Mouse (Mus musculus) CH12.LX (cell line): ENCODE measurements around the gene Emd. TPM values are rescaled to one million over a fixed set of nuclear protein-coding genes. Genes with fewer than 3 reads are reported as not detected.

Source experiments
- DNase-seq: peaks from one replicate; pipeline ENCODE4 v3.0.0-alpha.2; 2013; ENCODE audit errors: extremely low read depth
- H3K27ac ChIP-seq: 2 replicates; pipeline ENCODE4 v1.5.1; 2012; ENCODE audit warnings: low read depth, mild to moderate bottlenecking, control low read depth, moderate library complexity; ENCODE audit not compliant: insufficient read depth
- H3K27me3 ChIP-seq: replicated peaks from 2 replicates; pipeline ENCODE3; 2012; ENCODE audit warnings: inconsistent platforms
- H3K36me3 ChIP-seq, 2 experiments: replicated peaks in 1 of 2; 2 replicates each; pipeline versions ENCODE3 to v1.6.1; 2012; ENCODE audit warnings: inconsistent platforms in 1 of 2, low read length in 1 of 2, mild to moderate bottlenecking in 1 of 2, mixed read lengths in 1 of 2, moderate library complexity in 1 of 2; ENCODE audit not compliant: control insufficient read depth in 1 of 2, insufficient read depth in 1 of 2
- H3K4me1 ChIP-seq, 2 experiments: 2 replicates each; pipeline ENCODE4 v1.6.1; 2012; ENCODE audit warnings: inconsistent platforms in 1 of 2, moderate library complexity in 1 of 2; ENCODE audit not compliant: insufficient read depth in 2 of 2, control insufficient read depth in 1 of 2
- H3K4me2 ChIP-seq: 2 replicates; pipeline ENCODE4 v1.6.1; 2012; ENCODE audit warnings: low read depth, mild to moderate bottlenecking, control low read depth; ENCODE audit not compliant: poor library complexity, insufficient read depth, severe bottlenecking
- H3K4me3 ChIP-seq, 3 experiments: fragments of 150-350 bp in 1 of 3; sonication (generic) in 1 of 3; replicated peaks in 1 of 3; 2 replicates each; pipeline versions ENCODE3 to v1.5.1; 2011 to 2012; ENCODE audit warnings: low read depth in 2 of 3, low read length in 2 of 3, mild to moderate bottlenecking in 2 of 3, moderate library complexity in 2 of 3, control low read depth in 1 of 3, improper control_type of control experiment in 1 of 3, inconsistent platforms in 1 of 3, mixed read lengths in 1 of 3; ENCODE audit not compliant: poor library complexity in 1 of 3
- H3K79me2 ChIP-seq: replicated peaks from 2 replicates; pipeline ENCODE4 v1.6.1; 2012; ENCODE audit warnings: mild to moderate bottlenecking, moderate library complexity; ENCODE audit not compliant: control insufficient read depth, poor library complexity, insufficient read depth, severe bottlenecking; ENCODE audit errors: extremely low read depth
- H3K9ac ChIP-seq: 2 replicates; pipeline ENCODE4 v1.6.1; 2012; ENCODE audit warnings: low read depth, mild to moderate bottlenecking, control low read depth, moderate library complexity; ENCODE audit not compliant: insufficient read depth
- H3K9me3 ChIP-seq: replicated peaks from 2 replicates; pipeline ENCODE3; 2012; ENCODE audit warnings: low read length, inconsistent platforms, mixed read lengths
- EP300 ChIP-seq: IDR thresholded peaks from 2 replicates; pipeline ENCODE4 v1.6.1; 2011; ENCODE audit warnings: low read length, improper control_type of control experiment
- IRF4 ChIP-seq: IDR thresholded peaks from 2 replicates; pipeline ENCODE4 v1.6.1; 2014; ENCODE audit warnings: low read depth, mild to moderate bottlenecking, inconsistent platforms, low read length, improper control_type of control experiment
- JUN ChIP-seq: IDR thresholded peaks from 2 replicates; pipeline ENCODE4 v1.6.1; 2011; ENCODE audit warnings: low read depth, mild to moderate bottlenecking, low read length, improper control_type of control experiment, moderate library complexity; ENCODE audit not compliant: insufficient read depth
- JUND ChIP-seq: conservative IDR thresholded peaks from 2 replicates; pipeline ENCODE4 v1.6.1; 2011; ENCODE audit warnings: low read depth, low read length, improper control_type of control experiment
- MAFK ChIP-seq: IDR thresholded peaks from 2 replicates; pipeline ENCODE4 v1.6.1; 2011; ENCODE audit warnings: low read length, improper control_type of control experiment; ENCODE audit not compliant: insufficient replicate concordance
- MAZ ChIP-seq: IDR thresholded peaks from 2 replicates; pipeline ENCODE4 v1.6.1; 2012; ENCODE audit warnings: low read depth, mild to moderate bottlenecking, inconsistent platforms, low read length, improper control_type of control experiment, moderate library complexity
- MEF2A ChIP-seq: IDR thresholded peaks from 2 replicates; pipeline ENCODE4 v1.6.1; 2014; ENCODE audit warnings: low read depth, mild to moderate bottlenecking, inconsistent platforms, low read length, improper control_type of control experiment, borderline replicate concordance
- MXI1 ChIP-seq: IDR thresholded peaks from 2 replicates; pipeline ENCODE4 v1.6.1; 2011; ENCODE audit warnings: mild to moderate bottlenecking, low read depth, low read length, improper control_type of control experiment
- NELFE ChIP-seq: IDR thresholded peaks from 2 replicates; pipeline ENCODE4 v1.6.1; 2011; ENCODE audit warnings: low read depth, low read length, improper control_type of control experiment
- NRF1 ChIP-seq: IDR thresholded peaks from 2 replicates; pipeline ENCODE4 v1.6.1; 2014; ENCODE audit warnings: low read depth, mild to moderate bottlenecking, inconsistent platforms, low read length, improper control_type of control experiment, moderate library complexity
- POLR2A ChIP-seq: IDR thresholded peaks from 2 replicates; pipeline ENCODE4 v1.6.1; 2011; ENCODE audit warnings: low read depth, mild to moderate bottlenecking, improper control_type of control experiment, low read length
- RAD21 ChIP-seq: IDR thresholded peaks from 2 replicates; pipeline ENCODE4 v1.6.1; 2011; ENCODE audit warnings: low read depth, mild to moderate bottlenecking, low read length, improper control_type of control experiment, moderate library complexity
- SIN3A ChIP-seq: IDR thresholded peaks from 2 replicates; pipeline ENCODE4 v1.6.1; 2012; ENCODE audit warnings: low read length, improper control_type of control experiment, inconsistent platforms
- UBTF ChIP-seq: IDR thresholded peaks from 2 replicates; pipeline ENCODE4 v1.6.1; 2012; ENCODE audit warnings: low read depth, mild to moderate bottlenecking, inconsistent platforms, low read length, improper control_type of control experiment, moderate library complexity
- ZMIZ1 ChIP-seq: IDR thresholded peaks from 2 replicates; pipeline ENCODE4 v1.6.1; 2012; ENCODE audit warnings: low read depth, mild to moderate bottlenecking, inconsistent platforms, low read length, improper control_type of control experiment
- ZNF384 ChIP-seq: IDR thresholded peaks from 2 replicates; pipeline ENCODE4 v1.6.1; 2012; ENCODE audit warnings: low read depth, low read length, improper control_type of control experiment, inconsistent platforms
- dilution Hi-C: fragments of 300-500 bp; cut with MboI; formaldehyde crosslinking; loops from 2 replicates; pipeline ENCODE4 v1.14.3; 2020; ENCODE audit warnings: low sequenced_read_pairs; ENCODE audit not compliant: extremely low pct_unique_long_range_greater_than_20kb, extremely low pct_ligation_motif_present
- in situ Hi-C: fragments of 300-500 bp; cut with MboI; formaldehyde crosslinking; loops from 3 replicates; pipeline ENCODE4 v1.14.3; 2019; ENCODE audit warnings: low sequenced_read_pairs, low pct_ligation_motif_present, low pct_unique_long_range_greater_than_20kb, mixed read lengths
- polyA plus RNA-seq: library from polyadenylated mRNA; unstranded; fragments of >175 nt; gene quantifications from 2 replicates; pipeline ENCODE4 v1.2.1, GENCODE M21; 2012; ENCODE audit warnings: low read depth; ENCODE audit not compliant: insufficient read length
- total RNA-seq, 2 experiments: library from RNA; depleted of rRNA; stranded (reverse); fragments of 300-350 nt in 1 of 2; fragments of >200 nt in 1 of 2; gene quantifications; 2 replicates each; pipeline ENCODE4 v1.2.3; 2012 to 2014

Emd gene
- total and polyA plus RNA-seq, 3 experiments, result 65.4 to 132 (median 99.4) TPM

- H3K9me3 ChIP-seq, result no peaks in the 10 kb centered on the region
- TF ChIP-seq SIN3A, result no peak
- TF ChIP-seq EP300, result no peak
- TF ChIP-seq NRF1, result no peak
- TF ChIP-seq IRF4, result no peak
- TF ChIP-seq NELFE, result no peak
- no peak for TF ChIP-seq MAFK
- no peak for TF ChIP-seq POLR2A
- no peak for TF ChIP-seq MAZ
- TF ChIP-seq RAD21, result no peak
- TF ChIP-seq UBTF, result no peak
- no peak overlapping the region for H3K9ac ChIP-seq
- H3K79me2 ChIP-seq, result no peaks in the 10 kb centered on the region
- no peak overlapping the region for H3K27ac ChIP-seq
- H3K4me3 ChIP-seq, result no peak overlapping the region
- peaks cover 80 to 97% of the 10 kb centered on the region in 2 experiments for H3K36me3 ChIP-seq
- dilution Hi-C loops, result no loop called here
- no peaks in the 10 kb centered on the region for H3K27me3 ChIP-seq
- H3K4me1 ChIP-seq, result no peaks in the 10 kb centered on the region
- DNase-seq, result no peak
- H3K4me2 ChIP-seq, result no peak overlapping the region
- in situ Hi-C loops, result no loop called here
Observed at GRCm38 (mm10) chrX:74233196-74233595, 21.3 kb upstream of the Emd start.

GRCm38 (mm10) chrX:74240332-74240731, 14.2 kb upstream of the Emd start:
- Histone ChIP-seq H3K4me1 (peaks cover 4 to 17% of the 10 kb centered on the region in 2 experiments; a peak in 3 of 4 replicates), H3K9ac (no peak overlapping the region), H3K9me3 (no peaks in the 10 kb centered on the region), H3K4me3 (no peak overlapping the region), H3K36me3 (peaks cover 65 to 74% of the 10 kb centered on the region in 2 experiments), H3K4me2 (no peak overlapping the region), H3K79me2 (peaks cover 11% of the 10 kb centered on the region; the same call in 1 of the 2 replicates), H3K27me3 (no peaks in the 10 kb centered on the region), H3K27ac (no peak overlapping the region)
- no peak for TF ChIP-seq JUN
- no peak for TF ChIP-seq ZMIZ1
- no peak for TF ChIP-seq MEF2A
- no peak for TF ChIP-seq JUND
- no peak for TF ChIP-seq MAFK
- TF ChIP-seq MXI1, result no peak
- no peak for TF ChIP-seq ZNF384
- dilution Hi-C loops, result no loop called here
- no peak for DNase-seq
- in situ Hi-C loops, result loop anchor here (10.0 kb wide), 1 partner anchor 116 kb away; the partner anchor contains the start of gene Opn1mw
